Mouse (Mus musculus): ENCODE measurements around the gene Arfgap1.

The Arfgap1 gene

GRCm38 (mm10) chr2:180985635-180986034 is 18.6 kb downstream of the Arfgap1 start:
- DNase-seq (ENCODE audit: inconsistent age in 2 of 2, low spot score in 1 of 2), result peak in 1 of 2 experiments; percentile 60

- peak in 1 of 2 experiments; percentile 61 for DNase-seq (ENCODE audit: inconsistent age in 2 of 2, low spot score in 1 of 2)
Measured at GRCm38 (mm10) chr2:180986449-180986848, 19.4 kb downstream of the Arfgap1 start, which contains the start of gene Col20a1. TSS of gene Col20a1 (plus strand) at chr2:180986535.

GRCm38 (mm10) chr2:180987001-180987400 is 20.0 kb downstream of the Arfgap1 start:
- DNase-seq (ENCODE audit: inconsistent age in 2 of 2, low spot score in 1 of 2), result no peak

GRCm38 (mm10) chr2:180987432-180988030 is 20.5 kb downstream of the Arfgap1 start:
- no peak for DNase-seq (ENCODE audit: inconsistent age in 2 of 2, low spot score in 1 of 2)

GRCm38 (mm10) chr2:180988347-180988913 is 21.4 kb downstream of the Arfgap1 start:
- no peak for DNase-seq (ENCODE audit: inconsistent age in 2 of 2, low spot score in 1 of 2)

GRCm38 (mm10) chr2:180988948-180989347 is 21.9 kb downstream of the Arfgap1 start:
- no peak for DNase-seq (ENCODE audit: inconsistent age in 2 of 2, low spot score in 1 of 2)

GRCm38 (mm10) chr2:180990347-180990746 is 23.3 kb downstream of the Arfgap1 start:
- DNase-seq (ENCODE audit: inconsistent age in 2 of 2, low spot score in 1 of 2), result no peak

- peak in 1 of 2 experiments; percentile 62 for DNase-seq (ENCODE audit: inconsistent age in 2 of 2, low spot score in 1 of 2)
Measured at GRCm38 (mm10) chr2:180994360-180994759, 27.3 kb downstream of the Arfgap1 start.

GRCm38 (mm10) chr2:180995457-180995856 is 28.4 kb downstream of the Arfgap1 start:
- no peak for DNase-seq (ENCODE audit: inconsistent age in 2 of 2, low spot score in 1 of 2)

- peak; percentile 38 to 79 for DNase-seq (ENCODE audit: inconsistent age in 2 of 2, low spot score in 1 of 2)
Measured at GRCm38 (mm10) chr2:180996436-180996835, 29.4 kb downstream of the Arfgap1 start.

GRCm38 (mm10) chr2:180996905-180997304 is 29.9 kb downstream of the Arfgap1 start:
- no peak for DNase-seq (ENCODE audit: inconsistent age in 2 of 2, low spot score in 1 of 2)

GRCm38 (mm10) chr2:181007054-181007453 is 40.0 kb downstream of the Arfgap1 start:
- DNase-seq (ENCODE audit: inconsistent age in 2 of 2, low spot score in 1 of 2), result no peak

- DNase-seq (ENCODE audit: inconsistent age in 2 of 2, low spot score in 1 of 2), result no peak
Measured at GRCm38 (mm10) chr2:181008339-181008738, 41.3 kb downstream of the Arfgap1 start.

GRCm38 (mm10) chr2:181031406-181031934 is 64.4 kb downstream of the Arfgap1 start:
- no peak for DNase-seq (ENCODE audit: inconsistent age in 2 of 2, low spot score in 1 of 2)

Measured in adrenal gland, adult (tissue).